Mouse (Mus musculus) ZHBTc4 (cell line): ENCODE data around the gene St5.
A peak's percentile ranks its signal among the peaks of the same experiment; 100 is the strongest.

Experiments used
- DNase-seq: peaks from one replicate; pipeline ENCODE4 v3.0.0-alpha.2; 2011; ENCODE audit warnings: low read depth, low spot score

Gene St5

DNA sequence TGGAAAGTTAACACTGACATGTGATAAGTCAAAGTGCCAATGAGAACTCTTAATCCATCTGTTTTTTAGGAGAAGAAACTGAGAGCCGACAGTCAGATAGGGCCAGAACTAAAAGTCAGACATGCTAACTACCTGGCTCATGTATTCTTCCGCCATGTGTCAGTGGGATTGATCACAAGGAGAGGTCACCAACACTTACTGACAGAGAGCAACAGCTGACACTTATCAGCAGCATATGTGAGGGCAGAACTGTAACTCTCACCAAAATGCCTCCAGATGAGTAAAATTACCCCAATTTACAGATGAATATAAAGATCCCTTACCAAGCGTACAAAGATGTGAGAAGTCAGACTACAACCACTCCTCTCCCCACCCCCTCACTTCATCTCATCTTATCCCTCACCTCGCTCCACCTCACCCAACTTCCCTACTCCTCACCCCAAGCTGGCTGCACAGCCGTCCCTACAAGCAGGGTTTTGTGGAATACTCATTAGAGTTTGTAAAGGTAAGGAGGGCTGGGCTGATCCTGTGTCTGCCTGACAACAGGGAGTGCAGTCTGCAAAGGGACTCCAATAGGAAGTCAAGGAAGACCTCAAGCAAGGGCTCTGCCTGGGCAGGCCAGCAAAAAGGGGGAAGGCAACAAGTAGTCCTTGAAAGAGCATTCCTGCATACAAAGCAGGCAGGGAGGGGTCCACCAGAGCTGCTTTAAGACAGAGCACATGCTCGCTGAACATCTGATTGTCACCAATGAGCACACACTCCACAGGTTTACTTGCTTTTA lies 93.7 kb downstream of the St5 start:
- DNase-seq, result peak; percentile 95

- DNase-seq, result no peak
These were observed 94.6 kb downstream of the St5 start for GRCm38 (mm10) chr7:109608831-109609230.

DNA sequence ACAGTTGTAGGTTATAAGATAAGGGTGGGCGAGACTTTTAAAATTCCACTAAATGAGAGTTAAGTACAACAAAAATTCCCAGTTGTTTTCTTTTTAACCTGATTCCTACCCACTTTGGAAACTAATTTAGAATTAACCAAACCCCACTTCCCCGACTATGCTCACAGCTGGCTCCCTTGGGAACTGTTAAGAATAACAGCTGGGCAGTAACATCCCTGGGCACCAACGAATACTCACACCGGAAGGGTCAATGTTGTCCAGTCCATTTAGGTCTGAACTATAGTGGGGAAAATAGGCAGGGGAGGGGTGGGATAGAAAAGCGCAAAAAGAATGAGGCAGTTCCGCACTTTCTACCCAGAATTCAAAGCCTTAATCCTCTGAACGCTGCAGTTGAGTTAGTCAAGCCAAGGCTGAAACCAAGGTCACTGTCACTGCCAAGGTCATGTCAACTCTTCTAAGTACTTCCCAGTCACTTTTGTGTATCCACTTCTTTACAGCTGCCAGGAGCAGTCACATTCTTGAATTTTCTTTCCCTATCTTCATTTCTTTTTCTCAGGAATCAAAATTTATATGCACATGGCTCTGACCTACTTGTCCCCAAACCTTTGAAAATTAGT lies 96.3 kb downstream of the St5 start:
- peak; percentile 71 for DNase-seq

DNA sequence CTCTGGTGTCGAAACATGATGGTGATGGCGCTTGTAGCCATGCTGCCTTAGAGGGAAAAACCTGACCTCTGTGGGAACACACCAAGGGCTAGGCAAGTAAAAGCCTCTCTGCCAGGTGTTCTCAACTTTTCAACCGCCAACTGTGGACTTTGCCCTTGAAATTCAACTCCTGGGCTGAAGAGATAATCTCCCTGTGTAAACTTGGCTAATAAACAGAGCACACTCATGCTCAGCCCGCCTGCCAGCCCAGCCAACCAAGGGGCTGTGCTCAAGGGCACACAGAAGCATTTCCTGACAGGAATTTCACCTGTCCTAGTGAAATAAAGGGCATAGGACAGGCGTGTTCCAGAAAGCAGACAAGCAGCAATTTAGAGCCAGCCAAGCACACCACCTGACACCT lies 100.8 kb downstream of the St5 start:
- DNase-seq, result peak; percentile 45

DNA sequence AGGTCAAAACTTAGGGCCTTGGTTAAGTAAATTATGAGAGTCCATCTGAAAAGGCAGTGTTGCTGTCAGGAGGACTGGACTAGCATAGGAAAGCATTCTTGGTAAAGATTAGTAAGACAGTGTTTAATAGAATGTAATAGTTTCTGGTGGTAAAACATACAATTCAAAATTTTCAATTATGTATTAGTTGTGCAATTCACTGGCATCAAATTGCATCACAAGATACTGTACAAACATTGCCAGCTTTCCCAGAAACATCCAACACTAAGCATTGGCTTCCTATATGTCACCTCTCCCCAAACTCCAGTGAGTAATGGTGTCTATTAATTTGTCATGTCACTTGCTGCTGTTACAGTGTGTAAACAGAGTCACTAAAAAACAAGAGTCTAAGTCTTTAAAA lies 101.4 kb downstream of the St5 start:
- DNase-seq, result no peak

DNA sequence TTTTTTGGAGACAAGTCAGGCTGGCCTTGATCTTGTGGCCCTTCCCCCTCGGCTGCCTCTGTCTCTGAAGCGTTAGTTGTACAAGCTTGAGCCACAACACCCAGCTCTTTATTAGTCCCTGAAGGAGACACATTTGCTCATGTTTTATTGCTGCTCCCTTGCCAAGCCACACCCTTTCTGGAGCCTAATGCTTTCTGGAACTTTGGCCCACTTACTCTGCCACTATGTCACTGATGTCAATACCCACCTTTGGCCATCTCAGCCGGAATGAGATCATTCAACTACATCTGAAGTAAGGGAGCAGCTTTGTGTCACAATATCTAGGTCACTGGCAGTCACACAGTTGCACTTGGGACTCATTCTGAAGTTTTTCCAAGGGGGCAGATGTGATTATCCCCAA lies 102.7 kb downstream of the St5 start:
- DNase-seq, result no peak

DNA sequence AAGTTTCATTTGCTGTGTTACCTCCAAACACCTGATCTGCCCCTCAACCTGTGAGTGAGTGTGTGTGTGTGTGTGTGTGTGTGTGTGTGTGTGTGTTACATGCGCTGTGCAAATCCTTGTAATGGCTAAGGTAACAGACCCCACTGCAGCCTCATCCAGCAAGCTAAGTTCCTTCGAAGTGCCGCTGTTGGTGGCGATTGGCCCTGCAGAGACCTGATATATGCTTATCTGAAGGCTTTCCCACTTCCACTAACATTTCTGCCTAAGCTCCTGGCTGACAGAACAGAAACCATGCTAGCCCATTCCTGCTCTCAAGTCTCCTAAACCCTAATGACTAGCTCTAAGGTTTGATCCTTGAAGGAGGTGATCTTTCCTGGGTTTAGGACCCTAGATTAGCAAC lies 103.4 kb downstream of the St5 start:
- DNase-seq, result no peak

DNA sequence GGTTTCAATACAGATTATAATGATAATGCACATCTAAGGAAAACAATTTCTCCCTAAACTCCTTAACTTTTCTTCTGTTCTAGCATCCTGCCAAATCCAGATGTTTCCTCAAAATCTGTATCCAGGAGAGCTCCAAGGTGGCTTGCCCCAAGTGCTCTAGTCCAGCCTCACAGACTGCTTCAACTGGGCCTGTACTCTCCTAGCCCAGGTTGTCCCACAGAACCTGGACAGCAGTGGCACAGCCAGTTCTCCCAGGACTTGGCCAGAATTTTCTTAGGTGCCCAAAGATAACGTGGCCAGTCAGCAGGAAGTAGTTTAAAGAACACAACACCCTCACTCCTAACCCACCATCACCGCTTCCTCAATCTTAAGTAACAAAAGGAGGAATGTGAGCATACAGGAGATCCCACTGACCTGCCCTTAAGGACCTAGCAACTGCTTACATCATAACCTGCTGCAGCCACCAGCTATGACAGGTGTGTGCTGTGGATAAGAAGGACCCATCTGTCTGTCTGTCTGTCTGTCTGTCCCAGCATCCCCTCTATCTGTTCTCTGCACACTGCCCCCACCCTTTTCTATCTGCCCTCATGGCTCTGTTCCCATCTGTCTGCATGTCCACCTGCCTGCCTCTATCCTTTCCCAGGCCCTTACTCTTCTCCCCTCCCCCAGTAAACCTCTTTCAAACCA lies 108.4 kb downstream of the St5 start:
- DNase-seq, result no peak

- no peak for DNase-seq
These were observed 109.4 kb downstream of the St5 start for GRCm38 (mm10) chr7:109593992-109594391.

DNA sequence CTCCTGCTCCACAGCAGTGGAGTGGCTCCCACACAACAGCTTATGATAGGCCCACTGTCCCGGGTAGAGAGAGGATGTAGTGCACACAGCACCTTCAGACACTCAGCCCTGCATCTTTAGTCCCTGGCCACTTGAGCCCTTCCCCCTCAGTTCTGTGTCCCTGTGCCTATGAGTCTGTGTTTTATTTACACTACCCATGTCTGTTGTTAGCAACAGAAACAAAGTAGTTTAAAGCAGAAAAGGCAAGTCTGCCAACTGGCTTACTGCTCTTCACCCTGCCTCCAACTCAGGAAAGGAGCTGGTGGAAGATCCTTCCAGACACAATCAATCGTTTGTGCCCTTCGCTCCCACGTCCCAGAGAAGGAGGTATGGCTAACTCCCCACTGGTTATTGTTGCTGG lies 111.2 kb downstream of the St5 start:
- DNase-seq, result no peak

GRCm38 (mm10) chr7:109590576-109590975 lies 112.8 kb downstream of the St5 start:
- DNase-seq, result peak; percentile 40

- no peak for DNase-seq
These were observed 114.4 kb downstream of the St5 start for GRCm38 (mm10) chr7:109588990-109589389.

GRCm38 (mm10) chr7:109588145-109588544 lies 115.3 kb downstream of the St5 start:
- no peak for DNase-seq

DNA sequence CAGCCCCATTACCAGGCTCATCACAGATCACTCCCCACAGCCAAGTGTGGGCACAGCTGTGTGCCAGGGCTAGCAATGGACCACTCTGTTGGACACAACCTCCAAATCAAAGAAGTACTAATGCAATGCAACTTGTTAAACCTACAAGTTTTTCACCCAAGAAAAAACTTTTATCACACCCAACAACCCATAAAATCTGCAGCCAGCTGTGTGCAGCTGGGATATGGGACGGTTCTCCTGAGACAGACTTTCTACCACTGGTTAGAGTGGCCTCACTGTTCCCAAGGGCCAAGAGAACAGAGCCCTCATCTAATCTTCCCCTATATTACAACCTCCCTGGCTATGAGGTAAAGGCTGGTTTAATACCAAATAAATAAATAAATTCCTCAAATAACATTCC lies 118.9 kb downstream of the St5 start:
- no peak for DNase-seq

- DNase-seq, result no peak
These were observed 122.9 kb downstream of the St5 start for GRCm38 (mm10) chr7:109580489-109580888.

DNA sequence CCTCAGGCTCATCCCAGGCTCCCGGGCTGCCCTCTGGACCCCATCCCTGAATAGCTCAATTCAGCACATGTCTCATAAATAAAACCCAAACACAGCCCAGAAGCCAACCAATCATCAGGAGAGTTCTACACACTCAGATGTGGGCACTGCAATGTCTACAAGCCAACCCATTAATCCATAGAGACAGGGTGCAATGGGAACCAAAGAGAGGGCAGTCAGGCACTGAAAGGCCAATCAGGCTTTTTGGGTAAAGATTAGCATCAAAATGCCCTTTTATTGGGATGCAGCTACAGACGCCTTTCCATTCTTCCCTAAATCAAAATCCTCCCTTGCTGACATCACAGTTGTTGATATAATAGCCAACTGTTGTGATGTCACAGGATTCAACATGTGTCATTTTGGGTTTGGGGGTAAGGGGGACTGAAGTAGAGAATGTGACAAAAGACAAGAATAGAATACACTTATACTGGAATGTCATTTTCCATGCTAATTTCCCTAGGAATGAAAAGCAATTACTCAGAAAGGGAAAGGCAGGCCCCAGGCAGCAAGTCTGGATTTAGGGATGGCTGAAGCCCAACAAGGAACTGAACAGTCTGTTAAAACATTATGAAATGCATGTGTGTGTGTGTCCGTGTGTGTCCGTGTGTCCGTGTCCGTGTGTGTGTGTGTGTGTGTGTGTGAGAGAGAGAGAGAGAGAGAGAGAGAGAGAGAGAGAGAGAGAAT lies 123.7 kb downstream of the St5 start:
- DNase-seq, result no peak

DNA sequence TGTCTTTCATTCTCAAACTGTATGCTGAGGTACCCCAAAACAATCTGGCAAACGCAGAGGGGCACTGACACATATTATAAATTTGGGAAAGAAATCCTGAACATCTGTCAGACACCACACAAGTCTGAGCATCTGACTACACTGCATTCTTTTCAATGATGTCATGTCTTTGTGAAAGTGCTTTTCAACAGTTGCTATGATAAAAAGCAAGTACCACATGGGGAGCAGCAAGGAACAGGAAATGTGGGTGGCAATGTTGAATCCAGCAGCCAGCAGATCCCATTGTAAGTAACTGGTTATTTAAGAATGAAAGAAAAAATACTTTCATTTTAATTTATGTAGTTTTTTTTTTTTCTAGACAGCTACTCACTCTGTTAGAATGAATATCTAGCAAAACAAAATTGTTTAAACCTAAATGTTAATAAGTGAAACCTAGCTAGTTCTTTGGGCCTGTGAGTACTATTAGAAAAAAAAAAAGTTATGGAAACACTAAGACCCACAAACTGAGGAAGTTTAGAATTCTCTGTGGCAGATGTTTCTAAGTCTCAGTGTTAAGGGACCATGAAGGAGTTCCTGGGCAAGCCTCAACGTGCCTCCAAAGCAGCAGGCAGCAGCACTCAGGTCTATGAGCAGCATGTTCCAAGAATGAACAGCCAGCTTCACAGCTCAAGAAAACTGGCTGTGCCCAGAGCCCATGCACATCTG lies 124.4 kb downstream of the St5 start:
- no peak for DNase-seq

DNA sequence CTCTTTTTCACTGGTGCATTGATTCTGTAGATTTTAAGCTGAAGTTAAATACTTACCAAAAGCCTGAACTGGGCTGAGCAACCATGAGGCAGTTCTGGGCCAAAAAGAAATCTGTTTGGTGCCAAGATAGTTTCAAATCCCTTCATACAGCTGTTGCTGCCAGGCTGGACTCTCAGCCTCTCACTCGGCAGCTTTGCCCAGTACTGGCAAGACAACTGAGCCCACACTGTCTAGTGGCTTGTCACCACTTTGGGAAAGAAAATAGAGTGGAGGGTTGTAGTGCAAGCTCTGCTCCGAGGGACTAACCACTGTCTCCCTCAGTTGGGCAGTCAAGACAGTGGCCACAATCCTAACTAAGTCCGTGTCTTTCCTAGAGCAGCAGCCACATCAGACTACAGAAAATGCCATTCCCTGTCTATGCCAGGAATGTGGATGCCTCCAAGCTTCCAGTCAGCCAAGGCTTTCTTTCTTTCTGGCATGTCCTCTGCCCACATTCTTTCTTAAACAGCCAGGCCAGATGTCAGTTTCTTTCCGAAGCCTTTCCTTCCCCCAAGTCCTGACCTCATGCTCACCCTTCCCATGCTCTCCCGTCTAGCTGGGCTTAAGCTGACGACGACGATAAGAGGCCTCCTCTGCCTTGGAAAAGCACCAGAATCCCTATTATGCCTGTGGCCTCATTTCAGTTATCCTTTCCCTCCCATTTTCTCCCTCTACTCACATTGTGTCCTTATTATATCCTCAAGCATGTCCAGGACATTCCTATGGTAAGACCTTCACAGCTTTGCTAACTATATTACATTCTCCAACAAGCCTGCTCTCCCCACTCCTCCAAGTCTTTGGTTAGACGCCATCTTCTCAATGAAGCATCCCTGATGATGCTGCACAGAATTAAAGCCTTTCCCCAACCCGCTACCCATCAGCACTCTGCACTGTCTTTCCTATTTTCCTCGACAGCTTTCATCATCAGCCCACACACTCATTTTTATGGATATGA lies 126.8 kb downstream of the St5 start:
- no peak for DNase-seq

DNA sequence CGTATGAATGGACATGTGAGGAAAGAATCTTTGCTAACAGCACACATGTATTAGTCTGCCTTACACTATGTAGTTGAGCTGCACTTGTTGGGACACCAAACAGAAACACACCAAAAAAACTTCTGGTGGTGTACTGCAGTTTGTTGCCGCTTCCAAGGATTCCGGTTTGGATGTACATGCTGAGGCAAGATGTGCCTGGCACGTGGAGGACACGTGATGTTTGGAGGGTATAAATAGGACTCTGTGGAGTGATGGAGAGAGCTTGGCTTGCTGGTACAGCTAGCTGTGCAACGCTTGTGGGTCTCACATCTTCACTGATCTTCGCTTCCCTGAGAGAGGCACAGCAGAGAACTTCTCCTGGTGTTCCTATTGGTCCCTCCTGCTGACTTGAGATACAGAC lies 129.2 kb downstream of the St5 start:
- no peak for DNase-seq

DNA sequence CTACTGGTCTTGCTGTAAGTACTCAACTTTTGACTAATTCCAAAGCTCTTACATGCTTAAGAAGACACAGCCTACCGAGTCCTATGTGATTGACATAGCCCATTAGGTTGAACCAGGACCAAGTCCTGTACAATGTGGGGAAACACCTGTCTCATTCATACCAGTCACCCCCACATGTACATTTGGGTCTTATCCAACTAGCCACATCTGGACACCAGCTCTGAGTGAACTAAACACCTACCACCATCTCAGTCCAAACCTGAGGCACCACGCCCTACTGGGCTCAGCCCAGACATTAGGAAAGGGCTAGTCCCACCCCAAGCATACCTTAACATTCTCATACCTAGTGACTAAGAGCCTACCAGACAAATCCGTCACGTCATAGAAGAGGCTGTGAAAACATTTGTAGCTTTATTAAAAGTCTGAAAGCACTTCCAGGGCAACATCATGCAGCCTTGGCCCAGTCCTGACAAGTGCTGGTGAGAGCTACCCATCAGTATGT lies 135.0 kb downstream of the St5 start:
- DNase-seq, result peak; percentile 20
